Mouse (Mus musculus) ES-Bruce4 (cell line): ENCODE results near the gene Miga2. TPM values are rescaled to one million over a fixed set of nuclear protein-coding genes. Genes with fewer than 3 reads are reported as not detected.

Experiments used
- H3K27ac ChIP-seq: 2 replicates; pipeline ENCODE4 v1.5.1; 2012; ENCODE audit warnings: low read length, inconsistent platforms; ENCODE audit not compliant: insufficient read depth
- H3K27me3 ChIP-seq: 2 replicates; pipeline ENCODE4 v1.6.1; 2012; ENCODE audit warnings: mild to moderate bottlenecking, low read length, inconsistent platforms; ENCODE audit not compliant: control insufficient read depth, poor library complexity, insufficient read depth, severe bottlenecking
- H3K36me3 ChIP-seq: 2 replicates; pipeline ENCODE4 v1.6.1; 2012; ENCODE audit warnings: inconsistent platforms, mild to moderate bottlenecking, low read length, moderate library complexity; ENCODE audit not compliant: control insufficient read depth, poor library complexity, insufficient read depth, severe bottlenecking
- H3K4me1 ChIP-seq: one replicate; pipeline ENCODE4 v1.8.1; 2011; ENCODE audit warnings: low read length; ENCODE audit not compliant: control insufficient read depth, insufficient read depth
- H3K4me3 ChIP-seq: 2 replicates; pipeline ENCODE4 v1.5.1; 2011; ENCODE audit warnings: low read depth, mild to moderate bottlenecking, low read length
- H3K9ac ChIP-seq: 2 replicates; pipeline ENCODE4 v1.6.1; 2012; ENCODE audit warnings: low read depth, mild to moderate bottlenecking, inconsistent platforms; ENCODE audit not compliant: poor library complexity, severe bottlenecking
- H3K9me3 ChIP-seq: replicated peaks from 2 replicates; pipeline ENCODE4 v1.6.1; 2012; ENCODE audit warnings: mild to moderate bottlenecking, low read length, inconsistent platforms; ENCODE audit not compliant: control insufficient read depth, poor library complexity, insufficient read depth, severe bottlenecking
- CTCF ChIP-seq: IDR thresholded peaks from one replicate; pipeline ENCODE4 v1.8.1; 2011; ENCODE audit warnings: low read depth, low read length
- EP300 ChIP-seq: IDR thresholded peaks from 2 replicates; pipeline ENCODE4 v1.6.1; 2011; ENCODE audit warnings: low read depth, low read length; ENCODE audit not compliant: insufficient read depth
- POLR2A ChIP-seq: IDR thresholded peaks from one replicate; pipeline ENCODE4 v1.8.1; 2011; ENCODE audit warnings: low read length; ENCODE audit not compliant: insufficient read depth
- polyA plus RNA-seq: library from polyadenylated mRNA; stranded (reverse); fragments of >200 nt; gene quantifications from 2 replicates; pipeline ENCODE4 v1.2.4, GENCODE M21; 2011; ENCODE audit warnings: low read depth; ENCODE audit not compliant: missing spikeins, insufficient read depth, insufficient read length

Miga2 gene
- polyA plus RNA-seq, 1 experiment, result 18.6 TPM

GRCm38 (mm10) chr2:30342544-30342943 lies 21.5 kb upstream of the Miga2 start:
- no peaks in the 10 kb centered on the region for H3K9me3 ChIP-seq
- no peak overlapping the region for H3K4me3 ChIP-seq
- no peak overlapping the region for H3K9ac ChIP-seq
- H3K4me1 ChIP-seq, result no peaks in the 10 kb centered on the region
- peaks cover 44% of the 10 kb centered on the region for H3K36me3 ChIP-seq
- no peak overlapping the region for H3K27ac ChIP-seq
- no peaks in the 10 kb centered on the region for H3K27me3 ChIP-seq
- TF ChIP-seq POLR2A, result no peak
- TF ChIP-seq CTCF, result no peak
- no peak for TF ChIP-seq EP300

GRCm38 (mm10) chr2:30343601-30344137 lies 20.4 kb upstream of the Miga2 start:
- H3K36me3 ChIP-seq, result peaks cover 43% of the 10 kb centered on the region
- no peaks in the 10 kb centered on the region for H3K27me3 ChIP-seq
- no peaks in the 10 kb centered on the region for H3K4me1 ChIP-seq
- TF ChIP-seq CTCF, result peak; percentile 19
- no peak for TF ChIP-seq POLR2A
- no peak overlapping the region for H3K4me3 ChIP-seq
- no peak overlapping the region for H3K9ac ChIP-seq
- no peak overlapping the region for H3K27ac ChIP-seq
- H3K9me3 ChIP-seq, result no peaks in the 10 kb centered on the region

- Histone ChIP-seq H3K27ac (no peak overlapping the region), H3K27me3 (no peaks in the 10 kb centered on the region), H3K9ac (no peak overlapping the region), H3K4me1 (no peaks in the 10 kb centered on the region), H3K4me3 (no peak overlapping the region), H3K9me3 (no peaks in the 10 kb centered on the region), H3K36me3 (peaks cover 29% of the 10 kb centered on the region)
- TF ChIP-seq CTCF (no peak), EP300 (no peak), POLR2A (no peak)
Observed at GRCm38 (mm10) chr2:30345971-30346676, 17.9 kb upstream of the Miga2 start.

GRCm38 (mm10) chr2:30349196-30349595 lies 14.8 kb upstream of the Miga2 start:
- H3K4me1 ChIP-seq, result no peaks in the 10 kb centered on the region
- no peak for TF ChIP-seq POLR2A
- TF ChIP-seq CTCF, result no peak
- TF ChIP-seq EP300, result no peak
- peaks cover 5% of the 10 kb centered on the region for H3K36me3 ChIP-seq

GRCm38 (mm10) chr2:30351149-30351548 lies 12.9 kb upstream of the Miga2 start:
- no peaks in the 10 kb centered on the region for H3K27me3 ChIP-seq
- no peaks in the 10 kb centered on the region for H3K36me3 ChIP-seq
- H3K27ac ChIP-seq, result 0 out of 2 replicates have a peak overlapping the region, but pooled peaks have one; percentile 23
- H3K9me3 ChIP-seq, result no peaks in the 10 kb centered on the region
- no peak overlapping the region for H3K9ac ChIP-seq
- H3K4me3 ChIP-seq, result no peak overlapping the region
- H3K4me1 ChIP-seq, result no peaks in the 10 kb centered on the region
- TF ChIP-seq CTCF, result no peak
- no peak for TF ChIP-seq POLR2A

More at GRCm38 (mm10) chr2:30349196-30349595, 14.8 kb upstream of the Miga2 start:
- Histone ChIP-seq H3K9me3 (no peaks in the 10 kb centered on the region), H3K4me3 (no peak overlapping the region), H3K27me3 (no peaks in the 10 kb centered on the region), H3K9ac (no peak overlapping the region), H3K27ac (no peak overlapping the region)

GRCm38 (mm10) chr2:30355861-30356260 lies 8.2 kb upstream of the Miga2 start:
- no peak for TF ChIP-seq POLR2A
- TF ChIP-seq EP300, result no peak
- TF ChIP-seq CTCF, result no peak
- Histone ChIP-seq H3K9ac (no peak overlapping the region), H3K4me3 (no peak overlapping the region), H3K36me3 (no peaks in the 10 kb centered on the region), H3K4me1 (peaks cover 3% of the 10 kb centered on the region), H3K9me3 (no peaks in the 10 kb centered on the region), H3K27me3 (no peaks in the 10 kb centered on the region), H3K27ac (no peak overlapping the region)
